Mouse (Mus musculus): Measurements from ENCODE around the gene Dpt. TPM values are rescaled to one million over a fixed set of nuclear protein-coding genes. Genes with fewer than 3 reads are reported as not detected.

Gene Dpt
- polyA plus RNA-seq, 1 experiment, result 6.3 TPM

DNA sequence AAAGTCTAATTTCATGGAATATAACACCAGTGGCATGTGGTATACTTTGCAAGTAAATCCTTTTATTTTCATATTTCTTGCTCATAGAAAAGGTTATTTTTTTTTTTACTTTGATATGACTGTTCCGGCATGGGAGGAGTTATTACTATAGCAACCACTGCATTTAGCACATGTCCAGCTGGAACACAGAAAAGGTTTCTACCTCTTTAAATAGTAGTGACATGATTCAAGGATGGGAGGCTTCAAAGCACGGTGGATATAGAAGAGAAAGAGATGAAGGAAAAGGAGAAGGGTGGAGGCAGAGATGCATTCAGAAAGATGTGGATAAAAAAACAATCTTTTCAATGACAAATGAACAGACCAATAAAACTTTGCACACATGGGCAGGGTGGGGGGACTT, 38.0 kb upstream of the Dpt start:
- TF ChIP-seq USF1 (IDR thresholded peaks at IDR 0.05; ENCODE audit: low read depth) (no peak), POLR2AphosphoS2 (IDR thresholded peaks at IDR 0.05; ENCODE audit: insufficient read length, low read depth) (no peak), MYOD1 (IDR thresholded peaks at IDR 0.05; ENCODE audit: control insufficient read depth in 1 of 3, insufficient read length in 2 of 3, low read depth in 2 of 3) (no peak), SRF (IDR thresholded peaks at IDR 0.05; ENCODE audit: control insufficient read depth, insufficient read length, low read depth) (no peak), TCF3 (IDR thresholded peaks at IDR 0.05; ENCODE audit: insufficient read length, low read depth) (no peak), CEBPB (IDR thresholded peaks at IDR 0.05; ENCODE audit: insufficient read depth, poor library complexity, severe bottlenecking) (no peak), MAX (IDR thresholded peaks at IDR 0.05; ENCODE audit: low read depth) (no peak), E2F4 (IDR thresholded peaks at IDR 0.05; ENCODE audit: insufficient read depth) (no peak), TCF12 (IDR thresholded peaks at IDR 0.05; ENCODE audit: insufficient read depth, poor library complexity, severe bottlenecking) (no peak), POLR2A (IDR thresholded peaks at IDR 0.05; ENCODE audit: insufficient read length, low read depth) (no peak), MYOG (IDR thresholded peaks at IDR 0.05; ENCODE audit: control insufficient read depth in 1 of 3, insufficient read depth in 1 of 3, insufficient read length in 2 of 3, low read depth in 2 of 3) (no peak)
- Histone ChIP-seq H3ac (ENCODE audit: control insufficient read depth, insufficient read length) (no peak overlapping the region), H3K4me2 (ENCODE audit: low read depth) (no peak overlapping the region), H3K4me3 (no peak overlapping the region), H3K36me3 (ENCODE audit: control insufficient read depth, insufficient read depth) (no peaks in the 10 kb centered on the region), H3K79me2 (ENCODE audit: control insufficient read depth, insufficient read depth) (no peaks in the 10 kb centered on the region), H3K27me3 (ENCODE audit: control insufficient read depth, insufficient read depth, insufficient read length) (no peaks in the 10 kb centered on the region)

DNA sequence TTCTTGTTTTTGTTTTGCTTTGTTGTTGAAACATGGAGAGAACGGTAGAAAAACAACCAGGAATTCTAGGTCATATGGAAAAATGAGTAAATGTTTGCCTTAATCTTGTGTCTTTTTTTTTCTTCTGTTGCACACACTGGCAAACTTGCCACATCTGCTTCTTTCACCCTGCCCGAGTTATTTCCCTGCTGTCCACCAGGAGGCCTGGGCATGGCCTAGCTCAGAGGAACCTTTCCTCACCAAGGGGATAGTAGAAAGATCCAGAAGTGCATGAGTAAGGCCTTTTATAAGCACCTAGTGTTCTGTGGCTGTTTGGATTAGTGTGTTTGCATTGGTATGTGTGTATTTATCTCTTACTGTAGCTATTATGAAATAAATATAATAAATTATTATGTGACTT, 34.2 kb upstream of the Dpt start:
- Histone ChIP-seq H3K4me2 (ENCODE audit: low read depth) (no peak overlapping the region), H3ac (ENCODE audit: control insufficient read depth, insufficient read length) (no peak overlapping the region), H3K27me3 (ENCODE audit: control insufficient read depth, insufficient read depth, insufficient read length) (no peaks in the 10 kb centered on the region), H3K79me2 (ENCODE audit: control insufficient read depth, insufficient read depth) (no peaks in the 10 kb centered on the region), H3K4me3 (no peak overlapping the region), H3K36me3 (ENCODE audit: control insufficient read depth, insufficient read depth) (no peaks in the 10 kb centered on the region)
- TF ChIP-seq USF1 (IDR thresholded peaks at IDR 0.05; ENCODE audit: low read depth) (no peak), REST (IDR thresholded peaks at IDR 0.05; ENCODE audit: insufficient read depth, insufficient read length) (no peak), POLR2AphosphoS2 (IDR thresholded peaks at IDR 0.05; ENCODE audit: insufficient read length, low read depth) (no peak), MAX (IDR thresholded peaks at IDR 0.05; ENCODE audit: low read depth) (no peak), MYOD1 (IDR thresholded peaks at IDR 0.05; ENCODE audit: control insufficient read depth in 1 of 3, insufficient read length in 2 of 3, low read depth in 2 of 3) (no peak), TCF12 (IDR thresholded peaks at IDR 0.05; ENCODE audit: insufficient read depth, poor library complexity, severe bottlenecking) (no peak), SRF (IDR thresholded peaks at IDR 0.05; ENCODE audit: control insufficient read depth, insufficient read length, low read depth) (no peak), TCF3 (IDR thresholded peaks at IDR 0.05; ENCODE audit: insufficient read length, low read depth) (no peak), CEBPB (IDR thresholded peaks at IDR 0.05; ENCODE audit: insufficient read depth, poor library complexity, severe bottlenecking) (no peak), MYOG (IDR thresholded peaks at IDR 0.05; ENCODE audit: control insufficient read depth in 1 of 3, insufficient read depth in 1 of 3, insufficient read length in 2 of 3, low read depth in 2 of 3) (no peak), POLR2A (IDR thresholded peaks at IDR 0.05; ENCODE audit: insufficient read length, low read depth) (no peak), E2F4 (IDR thresholded peaks at IDR 0.05; ENCODE audit: insufficient read depth) (no peak)

- Histone ChIP-seq H3K36me3 (ENCODE audit: control insufficient read depth, insufficient read depth) (no peaks in the 10 kb centered on the region), H3K4me2 (ENCODE audit: low read depth) (no peak overlapping the region), H3K79me2 (ENCODE audit: control insufficient read depth, insufficient read depth) (no peaks in the 10 kb centered on the region), H3ac (ENCODE audit: control insufficient read depth, insufficient read length) (no peak overlapping the region), H3K27me3 (ENCODE audit: control insufficient read depth, insufficient read depth, insufficient read length) (no peaks in the 10 kb centered on the region), H3K4me3 (no peak overlapping the region)
- no peak for TF ChIP-seq TCF3 (IDR thresholded peaks at IDR 0.05; ENCODE audit: insufficient read length, low read depth)
- TF ChIP-seq MYOD1 (IDR thresholded peaks at IDR 0.05; ENCODE audit: control insufficient read depth in 1 of 3, insufficient read length in 2 of 3, low read depth in 2 of 3), result no peak
- no peak for TF ChIP-seq MYOG (IDR thresholded peaks at IDR 0.05; ENCODE audit: control insufficient read depth in 1 of 3, insufficient read depth in 1 of 3, insufficient read length in 2 of 3, low read depth in 2 of 3)
- TF ChIP-seq E2F4 (IDR thresholded peaks at IDR 0.05; ENCODE audit: insufficient read depth), result no peak
- no peak for TF ChIP-seq USF1 (IDR thresholded peaks at IDR 0.05; ENCODE audit: low read depth)
- no peak for TF ChIP-seq REST (IDR thresholded peaks at IDR 0.05; ENCODE audit: insufficient read depth, insufficient read length)
- TF ChIP-seq SRF (IDR thresholded peaks at IDR 0.05; ENCODE audit: control insufficient read depth, insufficient read length, low read depth), result no peak
- TF ChIP-seq MAX (IDR thresholded peaks at IDR 0.05; ENCODE audit: low read depth), result no peak
- TF ChIP-seq POLR2AphosphoS2 (IDR thresholded peaks at IDR 0.05; ENCODE audit: insufficient read length, low read depth), result no peak
- TF ChIP-seq CEBPB (IDR thresholded peaks at IDR 0.05; ENCODE audit: insufficient read depth, poor library complexity, severe bottlenecking), result no peak
- TF ChIP-seq TCF12 (IDR thresholded peaks at IDR 0.05; ENCODE audit: insufficient read depth, poor library complexity, severe bottlenecking), result no peak
- TF ChIP-seq POLR2A (IDR thresholded peaks at IDR 0.05; ENCODE audit: insufficient read length, low read depth), result no peak
These were observed 29.8 kb upstream of the Dpt start for GRCm38 (mm10) chr1:164766646-164767045.

DNA sequence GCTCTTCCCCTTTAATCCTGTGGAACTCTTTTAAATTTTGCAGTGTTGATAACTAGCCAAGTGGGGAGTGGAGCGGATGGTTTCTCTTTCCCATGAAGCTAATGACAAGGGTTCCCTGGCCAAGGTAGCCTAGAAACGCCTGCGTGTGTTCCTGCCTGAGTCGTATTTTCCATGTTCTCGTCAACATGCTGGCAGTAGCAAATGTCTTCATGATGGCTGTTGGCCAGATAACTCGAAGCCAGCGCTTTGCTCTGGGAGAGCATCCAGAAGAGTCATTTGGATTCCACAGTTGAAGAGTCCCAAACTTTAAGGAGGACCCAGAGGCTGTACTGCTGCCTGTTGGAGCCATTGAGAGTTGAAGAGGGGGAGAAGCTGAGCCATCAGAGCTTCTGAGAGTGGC, 25.8 kb upstream of the Dpt start:
- no peaks in the 10 kb centered on the region for H3K27me3 ChIP-seq (ENCODE audit: control insufficient read depth, insufficient read depth, insufficient read length)
- H3ac ChIP-seq (ENCODE audit: control insufficient read depth, insufficient read length), result no peak overlapping the region
- no peaks in the 10 kb centered on the region for H3K36me3 ChIP-seq (ENCODE audit: control insufficient read depth, insufficient read depth)
- H3K4me3 ChIP-seq, result no peak overlapping the region
- TF ChIP-seq MYOG (IDR thresholded peaks at IDR 0.05; ENCODE audit: control insufficient read depth in 1 of 3, insufficient read depth in 1 of 3, insufficient read length in 2 of 3, low read depth in 2 of 3) (no peak), USF1 (IDR thresholded peaks at IDR 0.05; ENCODE audit: low read depth) (no peak)
- H3K79me2 ChIP-seq (ENCODE audit: control insufficient read depth, insufficient read depth), result no peaks in the 10 kb centered on the region
- no peak overlapping the region for H3K4me2 ChIP-seq (ENCODE audit: low read depth)

- no peaks in the 10 kb centered on the region for H3K79me2 ChIP-seq (ENCODE audit: control insufficient read depth, insufficient read depth)
These were observed 15.5 kb upstream of the Dpt start for GRCm38 (mm10) chr1:164780851-164781510.

More at GRCm38 (mm10) chr1:164780851-164781510, 15.5 kb upstream of the Dpt start:
- Histone ChIP-seq H3K36me3 (ENCODE audit: control insufficient read depth, insufficient read depth) (no peaks in the 10 kb centered on the region), H3ac (ENCODE audit: control insufficient read depth, insufficient read length) (no peak overlapping the region), H3K27me3 (ENCODE audit: control insufficient read depth, insufficient read depth, insufficient read length) (no peaks in the 10 kb centered on the region), H3K4me2 (ENCODE audit: low read depth) (no peak overlapping the region), H3K4me3 (no peak overlapping the region)
- no peak for TF ChIP-seq E2F4 (IDR thresholded peaks at IDR 0.05; ENCODE audit: insufficient read depth)
- no peak for TF ChIP-seq MYOG (IDR thresholded peaks at IDR 0.05; ENCODE audit: control insufficient read depth in 1 of 3, insufficient read depth in 1 of 3, insufficient read length in 2 of 3, low read depth in 2 of 3)
- no peak for TF ChIP-seq TCF12 (IDR thresholded peaks at IDR 0.05; ENCODE audit: insufficient read depth, poor library complexity, severe bottlenecking)
- TF ChIP-seq USF1 (IDR thresholded peaks at IDR 0.05; ENCODE audit: low read depth), result no peak
- TF ChIP-seq POLR2A (IDR thresholded peaks at IDR 0.05; ENCODE audit: insufficient read length, low read depth), result no peak
- no peak for TF ChIP-seq MYOD1 (IDR thresholded peaks at IDR 0.05; ENCODE audit: control insufficient read depth in 1 of 3, insufficient read length in 2 of 3, low read depth in 2 of 3)
- no peak for TF ChIP-seq MAX (IDR thresholded peaks at IDR 0.05; ENCODE audit: low read depth)
- no peak for TF ChIP-seq POLR2AphosphoS2 (IDR thresholded peaks at IDR 0.05; ENCODE audit: insufficient read length, low read depth)
- TF ChIP-seq SRF (IDR thresholded peaks at IDR 0.05; ENCODE audit: control insufficient read depth, insufficient read length, low read depth), result no peak
- no peak for TF ChIP-seq TCF3 (IDR thresholded peaks at IDR 0.05; ENCODE audit: insufficient read length, low read depth)
- no peak for TF ChIP-seq REST (IDR thresholded peaks at IDR 0.05; ENCODE audit: insufficient read depth, insufficient read length)
- no peak for TF ChIP-seq CEBPB (IDR thresholded peaks at IDR 0.05; ENCODE audit: insufficient read depth, poor library complexity, severe bottlenecking)

All from myocyte (in vitro differentiated cells).